Mouse (Mus musculus) spleen, adult 2 months (tissue): ENCODE measurements at regions not wholly inside any gene's neighbourhood (a gene's known extent, or its start where the extent isn't known, plus 50 kb on each side); places are given as distances from the start of the nearest gene placed in this dataset.

Experiments used
- DNase-seq, 2 experiments: peaks; one replicate each; pipeline versions ENCODE4 v3.0.0 to v3.0.0-alpha.2; 2012 to 2021; ENCODE audit warnings: low spot score in 2 of 2, low read depth in 1 of 2
- H3K27ac ChIP-seq: fragments of 200-500 bp; 2 replicates; pipeline ENCODE4 v1.5.1; 2012; ENCODE audit warnings: low read length, inconsistent platforms; ENCODE audit not compliant: insufficient read depth
- H3K27me3 ChIP-seq: fragments of 200-500 bp; 2 replicates; pipeline ENCODE4 v1.6.1; 2012; ENCODE audit warnings: mild to moderate bottlenecking, moderate library complexity, low read length, inconsistent platforms; ENCODE audit not compliant: control insufficient read depth, insufficient read depth
- H3K36me3 ChIP-seq: fragments of 200-500 bp; 2 replicates; pipeline ENCODE4 v1.6.1; 2012; ENCODE audit warnings: mild to moderate bottlenecking, low read length, inconsistent platforms; ENCODE audit not compliant: control insufficient read depth, insufficient read depth
- H3K4me1 ChIP-seq: fragments of 200-500 bp; 2 replicates; pipeline ENCODE4 v1.6.1; 2011; ENCODE audit warnings: inconsistent platforms; ENCODE audit not compliant: control insufficient read depth, insufficient read depth, insufficient read length
- H3K4me3 ChIP-seq: fragments of 200-500 bp; 2 replicates; pipeline ENCODE4 v1.5.1; 2011; ENCODE audit warnings: mild to moderate bottlenecking, inconsistent platforms; ENCODE audit not compliant: insufficient read depth, insufficient read length; ENCODE audit errors: extremely low read depth
- CTCF ChIP-seq: fragments of 200-500 bp; IDR thresholded peaks from 2 replicates; pipeline ENCODE4 v1.5.1; 2011; ENCODE audit warnings: mild to moderate bottlenecking, inconsistent platforms; ENCODE audit not compliant: insufficient read depth, insufficient read length, insufficient replicate concordance; ENCODE audit errors: extremely low read depth
- POLR2A ChIP-seq: fragments of 200-500 bp; IDR thresholded peaks from 2 replicates; pipeline ENCODE4 v1.6.1; 2011; ENCODE audit warnings: low read depth, low read length, inconsistent platforms
- WGBS: fragments of 180-500 bp; shearing (Covaris S2); methylation state at CpG from one replicate; pipeline ENCODE4 v1.1.7; 2018; 5-methylcytosine and 5-hydroxymethylcytosine counted together

DNA sequence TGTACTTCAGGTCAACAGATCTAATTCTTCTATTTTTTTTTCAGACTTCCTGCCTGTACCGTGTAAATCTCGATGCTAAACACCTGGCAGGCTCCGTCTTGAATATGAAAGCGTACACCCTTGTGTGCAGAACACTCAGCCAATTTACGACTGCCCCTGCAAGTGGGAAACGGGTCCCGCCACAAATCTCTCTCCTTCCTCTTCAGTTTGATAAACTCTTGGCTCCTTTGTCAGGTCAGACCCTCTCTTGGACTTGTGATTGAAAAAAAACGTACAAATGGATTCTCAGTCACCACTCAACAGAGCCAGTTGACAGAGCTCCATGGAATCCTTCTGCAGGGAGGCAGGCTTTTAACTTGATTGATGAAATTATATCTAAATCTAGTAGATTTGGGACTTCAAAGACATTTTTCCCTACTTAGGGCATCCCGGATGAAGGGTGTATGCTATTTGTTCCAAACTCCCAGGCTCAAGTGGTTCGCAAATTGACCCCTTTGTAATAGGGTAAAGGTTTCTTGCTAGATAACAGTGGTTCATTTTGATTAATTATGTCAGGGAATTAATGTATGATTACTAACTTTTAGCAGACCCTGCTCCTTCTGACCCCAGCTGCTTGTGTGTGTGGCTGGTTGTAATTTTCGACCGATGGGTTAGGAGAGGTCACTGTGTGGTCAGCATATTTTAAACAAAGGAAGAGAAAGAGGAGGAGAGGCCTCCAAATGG lies 429.7 kb upstream of the Nr2f2 start:
- H3K27me3 ChIP-seq: no peaks in the 10 kb centered on the region
- no peaks in the 10 kb centered on the region for H3K4me1 ChIP-seq
- WGBS: 47% methylated on average over 12 of the region's 12 CpGs
- DNase-seq: no peak
- no peak overlapping the region for H3K27ac ChIP-seq
- H3K4me3 ChIP-seq: no peak overlapping the region
- TF ChIP-seq CTCF: no peak
- TF ChIP-seq POLR2A: no peak
- H3K36me3 ChIP-seq: no peaks in the 10 kb centered on the region

DNA sequence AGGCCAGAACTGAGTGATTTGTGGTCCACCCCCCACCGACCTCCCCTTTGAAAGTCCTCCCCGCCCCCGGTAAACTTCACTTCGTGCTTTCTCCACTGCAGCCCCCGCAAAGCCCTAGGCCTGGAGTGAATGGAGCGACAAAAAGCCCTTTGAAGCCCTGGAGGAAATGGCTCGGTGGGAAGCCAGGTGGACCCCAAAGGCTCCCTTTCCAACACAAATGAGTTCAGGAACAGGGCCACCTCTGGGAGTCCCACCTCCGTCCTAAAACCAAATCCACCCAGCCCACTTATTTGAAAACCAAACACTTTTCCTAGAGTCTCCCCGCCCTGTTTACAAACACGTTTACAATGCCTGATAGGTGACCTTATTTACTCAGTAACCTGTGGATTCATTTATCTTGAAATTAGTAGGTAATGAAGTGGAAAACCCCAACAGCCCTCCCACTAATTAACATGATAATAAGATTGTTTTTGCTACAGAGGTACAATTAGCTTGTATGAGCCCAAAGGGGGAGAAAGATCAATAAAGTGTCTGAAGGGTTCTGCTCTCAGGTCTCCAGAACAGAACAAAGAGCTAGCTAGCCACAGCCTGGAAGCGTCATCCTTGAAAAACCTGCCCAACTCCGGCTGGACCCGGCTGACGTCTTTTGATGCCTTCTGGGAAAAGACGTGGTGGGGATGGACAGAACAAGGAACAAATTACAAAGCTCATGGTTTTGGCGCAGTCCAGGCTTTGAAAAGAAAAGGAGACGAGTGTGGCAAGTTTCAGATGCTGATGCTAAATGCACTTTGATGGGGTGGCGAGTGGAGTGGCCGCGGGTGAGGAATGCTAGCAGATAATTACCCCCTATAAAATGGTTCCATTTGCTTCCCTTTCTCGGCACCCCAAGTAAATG lies 422.6 kb upstream of the Nr2f2 start:
- DNase-seq: no peak
- 19% methylated on average over 21 of the region's 21 CpGs for WGBS
- no peaks in the 10 kb centered on the region for H3K4me1 ChIP-seq
- no peaks in the 10 kb centered on the region for H3K36me3 ChIP-seq
- H3K27me3 ChIP-seq: no peaks in the 10 kb centered on the region
- TF ChIP-seq CTCF (no peak), POLR2A (no peak)
- H3K27ac ChIP-seq: no peak overlapping the region
- H3K4me3 ChIP-seq: no peak overlapping the region

DNA sequence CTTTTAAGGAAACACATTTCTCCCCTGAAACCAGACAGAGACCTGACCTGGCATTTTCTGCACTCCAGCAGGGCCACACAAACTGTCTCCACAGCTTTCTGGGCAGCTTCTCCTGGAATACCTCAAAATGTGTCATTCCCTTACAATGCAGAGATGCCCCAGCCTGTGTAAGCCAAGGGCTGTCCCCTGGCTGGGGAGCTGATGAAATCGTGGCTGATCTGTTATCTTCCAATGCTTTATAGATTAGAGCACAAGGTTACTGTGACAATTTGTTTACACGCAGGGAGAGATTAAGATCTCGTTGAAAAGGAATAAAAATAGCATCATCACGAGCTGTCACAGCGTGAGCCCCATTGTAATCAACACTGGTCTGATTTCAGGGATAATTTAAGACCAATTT lies 421.4 kb upstream of the Nr2f2 start:
- no peak overlapping the region for H3K4me3 ChIP-seq
- DNase-seq: no peak
- H3K4me1 ChIP-seq: no peaks in the 10 kb centered on the region

DNA sequence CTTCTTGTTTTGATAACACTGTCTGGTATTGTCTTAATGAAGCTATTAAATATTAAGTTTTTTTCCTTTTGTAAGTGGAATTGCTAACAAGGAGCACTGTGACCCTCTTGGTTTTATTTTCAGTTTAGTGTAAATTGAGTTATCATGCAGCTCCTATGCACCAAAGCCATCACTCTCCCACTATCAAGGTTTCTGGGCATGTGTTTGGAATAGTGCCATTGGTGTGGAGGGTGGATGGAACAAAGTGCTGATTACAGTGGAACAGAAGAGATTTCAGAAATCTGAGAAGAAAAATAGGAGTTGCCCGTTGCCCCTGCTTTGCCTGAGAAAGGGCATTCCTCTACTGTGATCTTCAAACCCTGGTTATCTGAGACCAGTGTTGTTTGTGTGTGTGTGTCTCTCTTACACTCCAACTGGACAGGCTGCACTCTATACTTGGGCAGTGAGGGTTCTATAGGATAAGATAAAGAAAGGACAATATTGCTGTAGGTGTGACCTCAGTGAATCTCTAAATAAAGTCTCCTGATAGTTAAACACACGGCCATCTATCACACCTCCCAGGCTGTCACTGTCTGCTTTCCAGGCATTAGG lies 414.3 kb upstream of the Nr2f2 start:
- Histone ChIP-seq H3K27me3 (no peaks in the 10 kb centered on the region), H3K27ac (no peak overlapping the region), H3K36me3 (no peaks in the 10 kb centered on the region), H3K4me3 (no peak overlapping the region), H3K4me1 (no peaks in the 10 kb centered on the region)
- TF ChIP-seq POLR2A (no peak), CTCF (no peak)
- DNase-seq: no peak
- 72% methylated on average over 2 of the region's 2 CpGs for WGBS

More for the DNA sequence above, 421.4 kb upstream of the Nr2f2 start:
- Histone ChIP-seq H3K27me3 (no peaks in the 10 kb centered on the region), H3K27ac (no peak overlapping the region), H3K36me3 (no peaks in the 10 kb centered on the region)
- WGBS: 22% methylated on average over 5 of the region's 5 CpGs
- TF ChIP-seq POLR2A (no peak), CTCF (no peak)

DNA sequence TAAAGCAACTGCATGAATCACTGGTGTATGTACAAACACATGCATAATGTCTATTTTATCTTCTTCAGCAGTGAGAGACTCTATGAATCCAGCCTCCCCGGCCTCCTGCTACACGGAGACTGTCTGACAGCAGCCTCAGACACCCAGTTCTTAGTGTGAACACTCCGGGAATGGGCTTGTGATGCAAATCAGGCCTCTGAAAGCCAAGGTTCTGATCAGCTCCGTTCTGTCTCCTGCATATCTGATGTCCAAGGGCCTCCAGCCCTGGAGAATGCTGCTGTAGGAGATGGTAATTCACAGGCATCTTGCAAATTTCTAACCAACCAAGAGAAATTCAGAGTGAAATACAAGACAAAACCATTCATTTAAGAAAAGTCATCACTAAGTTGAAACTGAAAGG lies 411.2 kb upstream of the Nr2f2 start:
- Histone ChIP-seq H3K4me1 (no peaks in the 10 kb centered on the region), H3K36me3 (no peaks in the 10 kb centered on the region), H3K4me3 (no peak overlapping the region), H3K27ac (no peak overlapping the region), H3K27me3 (no peaks in the 10 kb centered on the region)
- no peak for DNase-seq
- TF ChIP-seq CTCF (no peak), POLR2A (no peak)
- 67% methylated on average over 4 of the region's 4 CpGs for WGBS

GRCm38 (mm10) chr7:70769655-70770054 lies 403.1 kb upstream of the Nr2f2 start:
- H3K4me3 ChIP-seq: no peak overlapping the region
- H3K36me3 ChIP-seq: no peaks in the 10 kb centered on the region
- no peaks in the 10 kb centered on the region for H3K27me3 ChIP-seq
- TF ChIP-seq POLR2A: no peak
- no peak for TF ChIP-seq CTCF
- no peaks in the 10 kb centered on the region for H3K4me1 ChIP-seq
- H3K27ac ChIP-seq: no peak overlapping the region
- no peak for DNase-seq
- WGBS: 76% methylated on average over 6 of the region's 6 CpGs

GRCm38 (mm10) chr7:70767697-70768096 lies 401.2 kb upstream of the Nr2f2 start:
- Histone ChIP-seq H3K27ac (no peak overlapping the region), H3K4me3 (no peak overlapping the region), H3K36me3 (no peaks in the 10 kb centered on the region), H3K27me3 (no peaks in the 10 kb centered on the region), H3K4me1 (no peaks in the 10 kb centered on the region)
- no peak for DNase-seq
- no peak for TF ChIP-seq POLR2A
- TF ChIP-seq CTCF: no peak
- WGBS: 74% methylated on average over 5 of the region's 5 CpGs
